Mouse (Mus musculus): ENCODE measurements at regions not wholly inside any gene's neighbourhood (a gene's known extent, or its start where the extent isn't known, plus 50 kb on each side); places are given as distances from the start of the nearest gene placed in this dataset.

- DNase-seq, result peak; percentile 66
Measured at GRCm38 (mm10) chr1:60823006-60823665, 63.7 kb upstream of the Ctla4 start.

GRCm38 (mm10) chr1:60824218-60825125 lies 62.3 kb upstream of the Ctla4 start:
- DNase-seq, result no peak

- peak; percentile 46 for DNase-seq
Measured at GRCm38 (mm10) chr1:60825256-60826186, 61.3 kb upstream of the Ctla4 start.

- no peak for DNase-seq
Measured at GRCm38 (mm10) chr1:60826981-60827380, 59.8 kb upstream of the Ctla4 start.

GRCm38 (mm10) chr1:60828152-60828551 lies 58.6 kb upstream of the Ctla4 start:
- DNase-seq, result no peak

- no peak for DNase-seq
Measured at GRCm38 (mm10) chr1:60829849-60830248, 57.0 kb upstream of the Ctla4 start.

- no peak for DNase-seq
Measured at GRCm38 (mm10) chr1:60833668-60834067, 53.1 kb upstream of the Ctla4 start.

Data from heart, postnatal 4 days (tissue).